Mouse (Mus musculus) lung, adult 2 months (tissue): ENCODE results near the gene C1qtnf2.

Experiments used
- CTCF ChIP-seq: fragments of 200-500 bp; IDR thresholded peaks from 2 replicates; pipeline ENCODE4 v1.5.1; 2011; ENCODE audit warnings: mild to moderate bottlenecking, low read length, control low read depth; ENCODE audit not compliant: insufficient read depth
- POLR2A ChIP-seq: fragments of 200-500 bp; IDR thresholded peaks from 2 replicates; pipeline ENCODE4 v1.6.1; 2011; ENCODE audit warnings: low read depth, mild to moderate bottlenecking, control low read depth, low read length, borderline replicate concordance; ENCODE audit errors: extremely low read depth

- TF ChIP-seq CTCF, result no peak
- TF ChIP-seq POLR2A, result no peak
These were observed 44.0 kb downstream of the C1qtnf2 start for GRCm38 (mm10) chr11:43518086-43518485.
